Mouse (Mus musculus) liver, postnatal 0 days (tissue): ENCODE data around the gene Fchsd2. TPM values are rescaled to one million over a fixed set of nuclear protein-coding genes. Genes with fewer than 3 reads are reported as not detected.

ENCODE experiments used
- ATAC-seq: fragments of 200-750 bp; cut with Nextera tagmentation; 2 replicates; pipeline ENCODE4 v1.8.0; 2017; ENCODE audit warnings: mild to moderate bottlenecking, moderate library complexity
- DNase-seq: peaks from one replicate; pipeline ENCODE4 v3.0.0-alpha.2; 2016
- H3K27ac ChIP-seq: fragments of 300-500 bp; sonication (generic); 2 replicates; pipeline ENCODE4 v1.5.1; 2014; ENCODE audit warnings: antibody characterized with exemption, moderate library complexity, mild to moderate bottlenecking, low read depth
- H3K27me3 ChIP-seq: fragments of 300-500 bp; sonication (generic); 2 replicates; pipeline ENCODE4 v1.6.1; 2014; ENCODE audit warnings: low read length, control low read depth, mixed read lengths; ENCODE audit not compliant: insufficient read depth
- H3K36me3 ChIP-seq: fragments of 300-500 bp; sonication (generic); replicated peaks from 2 replicates; pipeline ENCODE4 v1.6.1; 2014; ENCODE audit warnings: mild to moderate bottlenecking, control low read depth, low read length, moderate library complexity, mixed read lengths; ENCODE audit not compliant: insufficient read depth
- H3K4me1 ChIP-seq: fragments of 300-500 bp; sonication (generic); 2 replicates; pipeline ENCODE4 v1.6.1; 2014; ENCODE audit warnings: antibody characterized with exemption, mild to moderate bottlenecking, control low read depth; ENCODE audit not compliant: insufficient read depth
- H3K4me2 ChIP-seq: fragments of 300-500 bp; sonication (generic); 2 replicates; pipeline ENCODE4 v1.6.1; 2014; ENCODE audit warnings: low read depth, mild to moderate bottlenecking, low read length, moderate library complexity, mixed read lengths
- H3K4me3 ChIP-seq: fragments of 300-500 bp; sonication (generic); 2 replicates; pipeline ENCODE4 v1.5.1; 2014; ENCODE audit warnings: low read depth, low read length
- H3K9ac ChIP-seq: fragments of 300-500 bp; sonication (generic); replicated peaks from 2 replicates; pipeline ENCODE4 v1.6.1; 2014; ENCODE audit warnings: mild to moderate bottlenecking, moderate library complexity
- H3K9me3 ChIP-seq: fragments of 300-500 bp; sonication (generic); 2 replicates; pipeline ENCODE4 v1.6.1; 2016; ENCODE audit warnings: mild to moderate bottlenecking, control low read depth, low read length, mixed read lengths
- CTCF ChIP-seq: sonication (generic); IDR thresholded peaks from 2 replicates; pipeline ENCODE4 v1.5.1; 2016; ENCODE audit warnings: antibody characterized with exemption, low read depth
- EP300 ChIP-seq: IDR thresholded peaks from 2 replicates; pipeline ENCODE4 v1.6.1; 2016; ENCODE audit warnings: antibody characterized with exemption, low read depth, mild to moderate bottlenecking
- WGBS: fragments of 180-500 bp; shearing (Covaris S2); extraction: QIAGEN DNeasy Blood & Tissue Kit; methylation state at CpG from one replicate; pipeline ENCODE4 v1.1.7; 2014; ENCODE audit not compliant: insufficient replicate concordance; 5-methylcytosine and 5-hydroxymethylcytosine counted together
- polyA plus RNA-seq: library from polyadenylated mRNA; unstranded; fragments of >200 nt; fragmentation: Nextera tagmentation; extraction: Ambion mirVana; gene quantifications from 2 replicates; pipeline ENCODE4 v1.2.1, GENCODE M21; 2015

Fchsd2 gene
- polyA plus RNA-seq, 1 experiment from 2014 or later = 7.8 TPM

DNA sequence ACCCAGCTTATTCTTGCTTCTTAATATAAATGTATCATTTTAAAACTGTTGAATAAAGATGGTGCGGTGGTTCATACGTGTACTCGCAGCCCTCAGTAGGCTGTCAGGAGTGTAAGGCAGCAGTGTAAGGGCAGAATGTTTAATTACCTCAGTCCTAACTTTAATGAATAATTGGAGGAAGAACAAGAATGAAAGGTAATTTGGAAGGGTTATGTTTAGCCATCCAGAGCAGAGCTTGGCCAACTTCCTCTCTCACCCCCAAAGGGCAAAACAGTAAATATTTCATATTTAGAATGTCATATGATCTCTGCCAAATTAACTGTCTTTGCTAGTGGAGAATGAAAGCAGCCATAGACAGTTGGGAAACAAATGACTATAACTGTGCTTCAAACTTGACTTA lies 62.6 kb downstream of the Fchsd2 start:
- Histone ChIP-seq H3K4me2 (no peak overlapping the region), H3K9me3 (no peaks in the 10 kb centered on the region), H3K36me3 (no peaks in the 10 kb centered on the region), H3K9ac (no peak overlapping the region), H3K4me1 (peaks cover 5% of the 10 kb centered on the region; the same call in 1 of the 2 replicates), H3K4me3 (no peak overlapping the region), H3K27ac (no peak overlapping the region), H3K27me3 (no peaks in the 10 kb centered on the region)
- ATAC-seq (no peak), DNase-seq (no peak)
- TF ChIP-seq EP300 (no peak), CTCF (no peak)
- 85% methylated on average over 3 of the region's 3 CpGs for WGBS

DNA sequence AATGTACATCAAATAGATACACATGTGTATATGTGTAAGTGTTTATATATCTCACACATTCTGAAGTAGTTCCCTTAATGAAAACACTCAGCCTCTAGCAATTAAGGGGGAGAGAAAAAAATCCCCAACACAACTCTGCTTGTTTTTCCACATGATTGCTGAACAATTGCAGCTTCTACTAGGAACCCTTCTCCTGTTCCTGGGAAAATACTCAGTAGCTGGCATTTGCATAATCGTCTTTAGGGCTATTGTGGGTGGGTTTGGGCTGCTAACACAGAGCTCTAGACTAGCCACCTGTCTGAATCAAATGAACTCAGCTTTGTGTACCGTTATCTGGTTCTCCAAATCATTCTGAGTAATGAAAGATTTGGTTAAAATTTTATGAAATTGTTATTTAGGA lies 67.6 kb downstream of the Fchsd2 start:
- Histone ChIP-seq H3K4me1 (peaks cover 2% of the 10 kb centered on the region; the same call in 1 of the 2 replicates), H3K9ac (no peak overlapping the region), H3K4me2 (no peak overlapping the region), H3K27me3 (no peaks in the 10 kb centered on the region), H3K36me3 (no peaks in the 10 kb centered on the region), H3K27ac (no peak overlapping the region), H3K4me3 (no peak overlapping the region), H3K9me3 (no peaks in the 10 kb centered on the region)
- no peak for DNase-seq
- WGBS = 60% methylated on average over 2 of the region's 2 CpGs
- ATAC-seq = no peak
- TF ChIP-seq CTCF = no peak
- no peak for TF ChIP-seq EP300

DNA sequence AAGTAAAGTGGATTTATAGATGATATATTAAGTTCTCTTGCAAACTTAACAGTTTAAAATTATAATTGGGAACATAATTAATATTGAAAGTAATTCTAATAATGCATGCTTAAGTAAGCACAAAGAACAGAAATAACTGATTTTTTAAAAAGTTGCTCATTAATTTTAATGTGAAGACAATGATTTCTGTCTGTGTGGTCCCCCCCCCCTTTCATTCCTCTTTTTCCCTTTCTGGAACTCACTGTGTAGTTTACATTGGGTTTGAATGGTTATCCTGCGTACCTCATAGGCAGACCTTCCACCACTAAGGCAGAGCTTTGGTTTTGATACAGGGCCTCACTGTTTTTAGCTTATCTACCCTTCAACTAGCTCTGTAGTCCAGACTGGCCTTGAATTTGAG lies 70.1 kb downstream of the Fchsd2 start:
- 81% methylated on average over 1 of the region's 1 CpGs for WGBS
- H3K9ac ChIP-seq = no peak overlapping the region
- no peak overlapping the region for H3K4me3 ChIP-seq
- TF ChIP-seq EP300 = no peak
- TF ChIP-seq CTCF = no peak
- no peaks in the 10 kb centered on the region for H3K9me3 ChIP-seq
- H3K36me3 ChIP-seq = no peaks in the 10 kb centered on the region
- ATAC-seq (no peak), DNase-seq (no peak)
- H3K27ac ChIP-seq = no peak overlapping the region
- no peak overlapping the region for H3K4me2 ChIP-seq
- no peaks in the 10 kb centered on the region for H3K27me3 ChIP-seq
- no peaks in the 10 kb centered on the region for H3K4me1 ChIP-seq

DNA sequence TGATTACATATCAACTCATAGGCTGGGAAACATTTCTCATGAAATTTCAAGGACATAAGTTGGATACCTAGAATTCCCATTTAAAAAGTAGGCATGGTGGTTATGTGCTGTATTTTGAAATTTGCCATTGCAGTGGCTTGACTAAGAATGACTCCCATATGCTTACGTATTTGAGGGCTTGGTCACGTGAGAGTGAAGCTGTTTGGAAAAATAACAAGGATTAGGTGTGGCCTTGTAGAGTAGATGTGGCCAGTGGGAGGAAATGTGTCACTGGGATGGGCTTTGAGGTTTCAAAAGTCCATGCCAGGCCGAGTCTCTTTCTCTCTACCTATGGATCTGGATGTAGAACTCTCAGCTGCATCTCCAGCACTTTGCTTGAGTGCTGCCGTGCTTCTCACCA lies 71.2 kb downstream of the Fchsd2 start:
- Histone ChIP-seq H3K9ac (no peak overlapping the region), H3K4me2 (no peak overlapping the region), H3K27ac (no peak overlapping the region), H3K4me3 (no peak overlapping the region), H3K36me3 (no peaks in the 10 kb centered on the region), H3K27me3 (no peaks in the 10 kb centered on the region), H3K4me1 (no peaks in the 10 kb centered on the region), H3K9me3 (no peaks in the 10 kb centered on the region)
- DNase-seq (no peak), ATAC-seq (no peak)
- 69% methylated on average over 4 of the region's 4 CpGs for WGBS
- no peak for TF ChIP-seq CTCF
- TF ChIP-seq EP300 = no peak

DNA sequence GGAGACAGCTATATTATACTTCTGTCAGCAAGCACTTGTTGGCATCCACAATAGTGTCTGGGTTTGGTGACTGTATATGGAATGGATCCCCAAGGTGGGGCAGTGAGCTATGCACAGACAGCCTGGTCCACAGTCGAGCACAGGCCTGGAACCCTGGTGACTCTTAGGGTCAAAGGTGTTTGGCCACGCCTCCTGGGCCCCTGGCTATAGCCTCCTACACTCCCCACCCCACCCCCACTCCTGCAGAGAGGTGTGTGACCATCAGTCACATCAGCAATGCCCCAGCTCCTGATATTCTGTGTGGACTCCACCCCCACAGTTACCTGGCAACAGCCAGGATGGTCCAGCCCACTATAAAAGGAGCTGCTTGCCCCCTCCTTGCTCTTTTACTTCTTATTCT lies 73.9 kb downstream of the Fchsd2 start:
- ATAC-seq (no peak), DNase-seq (no peak)
- H3K9ac ChIP-seq = no peak overlapping the region
- H3K4me2 ChIP-seq = no peak overlapping the region
- no peak overlapping the region for H3K4me3 ChIP-seq
- TF ChIP-seq EP300 (no peak), CTCF (no peak)
- WGBS = 68% methylated on average over 2 of the region's 2 CpGs
- no peak overlapping the region for H3K27ac ChIP-seq
- no peaks in the 10 kb centered on the region for H3K27me3 ChIP-seq
- no peaks in the 10 kb centered on the region for H3K9me3 ChIP-seq
- H3K36me3 ChIP-seq = no peaks in the 10 kb centered on the region
- H3K4me1 ChIP-seq = no peaks in the 10 kb centered on the region

DNA sequence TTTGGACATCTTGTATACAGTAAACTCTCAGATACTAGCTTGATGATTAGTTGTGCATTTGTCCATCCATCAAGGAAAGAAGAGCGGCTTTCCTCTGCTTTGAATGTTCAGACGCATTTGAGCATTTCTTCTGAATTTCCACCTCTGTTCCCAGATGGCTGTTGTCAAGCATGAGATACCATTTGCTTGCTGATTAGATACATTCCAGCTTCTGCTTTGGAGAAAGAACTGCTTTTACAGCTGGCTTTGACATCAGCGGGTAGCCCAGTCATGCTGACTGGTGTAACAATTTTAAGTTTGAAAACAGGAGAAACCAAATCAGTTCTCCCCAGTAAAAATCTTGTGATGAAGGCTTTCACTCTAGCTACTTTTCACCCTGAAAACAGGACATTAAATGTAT lies 77.8 kb downstream of the Fchsd2 start:
- Histone ChIP-seq H3K9ac (no peak overlapping the region), H3K9me3 (no peaks in the 10 kb centered on the region), H3K4me1 (0 out of 2 replicates have a peak, but pooled peaks cover 2% of the 10 kb centered on the region), H3K27ac (no peak overlapping the region), H3K36me3 (no peaks in the 10 kb centered on the region), H3K27me3 (no peaks in the 10 kb centered on the region), H3K4me2 (no peak overlapping the region), H3K4me3 (no peak overlapping the region)
- DNase-seq = no peak
- ATAC-seq = no peak
- no peak for TF ChIP-seq EP300
- no peak for TF ChIP-seq CTCF
- 71% methylated on average over 3 of the region's 3 CpGs for WGBS

DNA sequence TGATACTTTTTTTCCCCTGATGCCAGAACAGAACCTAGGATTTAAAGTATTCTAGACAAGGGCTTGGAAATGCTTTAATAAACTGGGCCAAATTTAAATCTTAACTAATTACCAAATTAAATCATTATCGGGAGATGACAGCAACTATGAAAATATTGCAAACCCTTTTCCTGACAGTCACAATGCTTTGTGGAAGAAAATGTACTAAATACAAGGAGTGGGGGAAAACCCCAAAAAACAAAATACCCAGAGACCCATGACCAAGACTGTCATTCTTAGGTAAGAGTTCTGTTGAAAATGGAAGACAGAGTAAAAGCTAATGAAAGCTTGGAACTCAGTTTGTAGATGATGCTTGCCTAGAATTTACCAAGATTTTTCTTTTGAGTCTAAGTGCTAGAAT lies 78.3 kb downstream of the Fchsd2 start:
- Histone ChIP-seq H3K4me2 (no peak overlapping the region), H3K4me1 (0 out of 2 replicates have a peak, but pooled peaks cover 2% of the 10 kb centered on the region), H3K36me3 (no peaks in the 10 kb centered on the region), H3K27ac (no peak overlapping the region), H3K27me3 (no peaks in the 10 kb centered on the region), H3K9me3 (no peaks in the 10 kb centered on the region), H3K9ac (no peak overlapping the region), H3K4me3 (no peak overlapping the region)
- no peak for DNase-seq
- 75% methylated on average over 1 of the region's 1 CpGs for WGBS
- no peak for ATAC-seq
- no peak for TF ChIP-seq EP300
- no peak for TF ChIP-seq CTCF
